ENCODE assay signal across 8 mouse cellular contexts in genomic region chr17:32924658-32925312, GRCm38 (mm10). TPM values are rescaled to one million over a fixed set of nuclear protein-coding genes. Genes with fewer than 3 reads are reported as not detected.
DNase-seq lines count a peak whose midpoint lies in the region; ATAC-seq lines count a peak whose summit lies in the region.

No protein-coding gene starts in this region.

- peak overlapping the region; percentile 72 for H3K4me2 ChIP-seq in embryonic facial prominence, embryonic 15.5 days (replicated peaks)
- peak overlapping the region; percentile 80 for H3K4me2 ChIP-seq in limb, embryonic 15.5 days
- H3K4me2 ChIP-seq in midbrain, embryonic 16.5 days (ENCODE audit: low read length): peak overlapping the region; percentile 91

- H3K27me3 ChIP-seq in erythroblast, embryonic 14.5 days (ENCODE audit: control insufficient read depth): no peaks in the 10 kb centered on the region
- peaks cover 3% of the 10 kb centered on the region; the same call in 1 of the 2 replicates for H3K27me3 ChIP-seq in embryonic facial prominence, embryonic 15.5 days
- peaks cover 8% of the 10 kb centered on the region; the same call in 1 of the 2 replicates for H3K27me3 ChIP-seq in heart, embryonic 10.5 days (ENCODE audit: insufficient read depth, poor library complexity, severe bottlenecking)
- H3K27me3 ChIP-seq in limb, embryonic 15.5 days: no peaks in the 10 kb centered on the region
- H3K27me3 ChIP-seq in midbrain, embryonic 16.5 days (ENCODE audit: control insufficient read depth, insufficient read depth, low read depth, low read length): no peaks in the 10 kb centered on the region

- H3K36me3 ChIP-seq in erythroblast, embryonic 14.5 days (ENCODE audit: control insufficient read depth): no peaks in the 10 kb centered on the region
- H3K36me3 ChIP-seq in embryonic facial prominence, embryonic 15.5 days: no peaks in the 10 kb centered on the region
- H3K36me3 ChIP-seq in heart, embryonic 10.5 days: no peaks in the 10 kb centered on the region
- H3K36me3 ChIP-seq in limb, embryonic 15.5 days: no peaks in the 10 kb centered on the region
- H3K36me3 ChIP-seq in midbrain, embryonic 16.5 days (ENCODE audit: control insufficient read depth, insufficient read depth, low read length): no peaks in the 10 kb centered on the region

- H3K27ac ChIP-seq in embryonic facial prominence, embryonic 15.5 days (replicated peaks): no peak overlapping the region
- H3K27ac ChIP-seq in heart, embryonic 10.5 days: peak overlapping the region; percentile 91
- no peak overlapping the region for H3K27ac ChIP-seq in limb, embryonic 15.5 days
- peak overlapping the region; percentile 50; the same call in 1 of the 2 replicates for H3K27ac ChIP-seq in midbrain, embryonic 16.5 days (ENCODE audit: low read length)

- H3K9me3 ChIP-seq in erythroblast, embryonic 14.5 days (ENCODE audit: control insufficient read depth, low read length): no peaks in the 10 kb centered on the region
- H3K9me3 ChIP-seq in embryonic facial prominence, embryonic 15.5 days (replicated peaks): 0 out of 2 replicates have a peak, but pooled peaks cover 3% of the 10 kb centered on the region
- 0 out of 2 replicates have a peak, but pooled peaks cover 6% of the 10 kb centered on the region for H3K9me3 ChIP-seq in heart, embryonic 10.5 days
- no peaks in the 10 kb centered on the region; the same call in 1 of the 2 replicates for H3K9me3 ChIP-seq in limb, embryonic 15.5 days
- H3K9me3 ChIP-seq in midbrain, embryonic 16.5 days (replicated peaks; ENCODE audit: control insufficient read depth, low read length, poor library complexity, severe bottlenecking): peaks cover 4% of the 10 kb centered on the region; the same call in 1 of the 2 replicates

- ATAC-seq in erythroblast, adult 5-6 weeks (replicated peaks; ENCODE audit: low FRiP score, poor library complexity, severe bottlenecking): no peak
- peak; percentile 85; the same call in 1 of the 2 replicates for ATAC-seq in embryonic facial prominence, embryonic 15.5 days (ENCODE audit: insufficient number of reproducible peaks, low FRiP score, low TSS enrichment, low read depth)
- ATAC-seq in limb, embryonic 15.5 days (ENCODE audit: insufficient number of reproducible peaks, low FRiP score, low TSS enrichment, low read depth): no peak
- ATAC-seq in midbrain, embryonic 16.5 days: peak; percentile 96

- peak; percentile 93 for DNase-seq in heart, embryonic 10.5 days (ENCODE audit: low spot score)
- DNase-seq in kidney, adult 9 months: peak; percentile 76
- peak; percentile 41 to 57 for DNase-seq in spleen, adult 18-20 months

- peak overlapping the region; percentile 50 for H3K4me3 ChIP-seq in erythroblast, embryonic 14.5 days (replicated peaks)
- H3K4me3 ChIP-seq in embryonic facial prominence, embryonic 15.5 days (replicated peaks): peak overlapping the region; percentile 54
- H3K4me3 ChIP-seq in heart, embryonic 10.5 days: peak overlapping the region; percentile 62
- peak overlapping the region; percentile 49 for H3K4me3 ChIP-seq in limb, embryonic 15.5 days
- peak overlapping the region; percentile 55 for H3K4me3 ChIP-seq in midbrain, embryonic 16.5 days (ENCODE audit: low read depth, low read length)

- H3K4me1 ChIP-seq in erythroblast, embryonic 14.5 days (ENCODE audit: control insufficient read depth): peaks cover 5% of the 10 kb centered on the region
- H3K4me1 ChIP-seq in embryonic facial prominence, embryonic 15.5 days: no peaks in the 10 kb centered on the region
- H3K4me1 ChIP-seq in heart, embryonic 10.5 days: peaks cover 9% of the 10 kb centered on the region
- peaks cover 9% of the 10 kb centered on the region; the same call in 1 of the 2 replicates for H3K4me1 ChIP-seq in limb, embryonic 15.5 days
- H3K4me1 ChIP-seq in midbrain, embryonic 16.5 days (ENCODE audit: control insufficient read depth, insufficient read depth, low read length): peaks cover 4% of the 10 kb centered on the region; the same call in 1 of the 2 replicates

- WGBS in embryonic facial prominence, embryonic 15.5 days: 16% methylated on average over 32 of the region's 32 CpGs
- 14% methylated on average over 32 of the region's 32 CpGs for WGBS in heart, embryonic 10.5 days
- 19% methylated on average over 32 of the region's 32 CpGs for WGBS in limb, embryonic 15.5 days
- 14% methylated on average over 32 of the region's 32 CpGs for WGBS in midbrain, embryonic 16.5 days

- H3K9ac ChIP-seq in embryonic facial prominence, embryonic 15.5 days: peak overlapping the region; percentile 45
- peak overlapping the region; percentile 46 for H3K9ac ChIP-seq in limb, embryonic 15.5 days
- H3K9ac ChIP-seq in midbrain, embryonic 16.5 days (ENCODE audit: low read depth, low read length): peak overlapping the region; percentile 75

RNA-seq across cellular contexts. Expression of gene Cyp4f14, which starts 7.6 kb away (rescaled TPM):
- polyA plus RNA-seq in erythroblast, embryonic 14.5 days (2012): not detected in 2 replicates
- total RNA-seq in erythroblast, adult 5-6 weeks (2015; ENCODE audit: low replicate concordance): not detected in 2 replicates
- not detected in 2 replicates for total RNA-seq in erythroblast, adult 5-6 weeks (2017; ENCODE audit: low replicate concordance)
- polyA plus RNA-seq in embryonic facial prominence, embryonic 15.5 days (2015; fragmentation: Nextera tagmentation; extraction: Ambion mirVana): not detected in 2 replicates
- polyA plus RNA-seq in heart, embryonic 10.5 days (2016; fragmentation: Nextera tagmentation; extraction: Ambion mirVana): not detected in 2 replicates
- polyA plus RNA-seq in limb, embryonic 15.5 days (2015; fragmentation: Nextera tagmentation; extraction: Ambion mirVana): not detected in 2 replicates
- polyA plus RNA-seq in midbrain, embryonic 16.5 days (2015; fragmentation: Nextera tagmentation; extraction: Ambion mirVana): 0.33 TPM in 1 of 2 replicates, not detected in the other

RNA-seq across cellular contexts. Expression of gene Cyp4f13, which starts 22.4 kb away (rescaled TPM):
- polyA plus RNA-seq in erythroblast, embryonic 14.5 days (2012): 0.19 and 0.49 TPM in 2 replicates
- 1.3 and 4.0 TPM in 2 replicates for total RNA-seq in erythroblast, adult 5-6 weeks (2015; ENCODE audit: low replicate concordance)
- 0.70 and 2.3 TPM in 2 replicates for total RNA-seq in erythroblast, adult 5-6 weeks (2017; ENCODE audit: low replicate concordance)
- 15.9 and 17.7 TPM in 2 replicates for polyA plus RNA-seq in embryonic facial prominence, embryonic 15.5 days (2015; fragmentation: Nextera tagmentation; extraction: Ambion mirVana)
- 8.9 TPM in 2 replicates for polyA plus RNA-seq in heart, embryonic 10.5 days (2016; fragmentation: Nextera tagmentation; extraction: Ambion mirVana)
- 14.2 and 14.8 TPM in 2 replicates for polyA plus RNA-seq in limb, embryonic 15.5 days (2015; fragmentation: Nextera tagmentation; extraction: Ambion mirVana)
- 7.4 and 8.8 TPM in 2 replicates for polyA plus RNA-seq in midbrain, embryonic 16.5 days (2015; fragmentation: Nextera tagmentation; extraction: Ambion mirVana)

RNA-seq across cellular contexts. Expression of gene Zfp870, which starts 33.3 kb away (rescaled TPM):
- 0.01 TPM in 1 of 2 replicates, not detected in the other for polyA plus RNA-seq in erythroblast, embryonic 14.5 days (2012)
- 1.3 TPM in 1 of 2 replicates, not detected in the other for total RNA-seq in erythroblast, adult 5-6 weeks (2015; ENCODE audit: low replicate concordance)
- total RNA-seq in erythroblast, adult 5-6 weeks (2017; ENCODE audit: low replicate concordance): 0.17 and 1.1 TPM in 2 replicates
- polyA plus RNA-seq in embryonic facial prominence, embryonic 15.5 days (2015; fragmentation: Nextera tagmentation; extraction: Ambion mirVana): 5.6 and 6.9 TPM in 2 replicates
- 4.7 and 5.3 TPM in 2 replicates for polyA plus RNA-seq in heart, embryonic 10.5 days (2016; fragmentation: Nextera tagmentation; extraction: Ambion mirVana)
- polyA plus RNA-seq in limb, embryonic 15.5 days (2015; fragmentation: Nextera tagmentation; extraction: Ambion mirVana): 7.5 and 8.5 TPM in 2 replicates
- 8.3 and 9.0 TPM in 2 replicates for polyA plus RNA-seq in midbrain, embryonic 16.5 days (2015; fragmentation: Nextera tagmentation; extraction: Ambion mirVana)

RNA-seq across cellular contexts. Expression of gene Zfp472, which starts 40.8 kb away (rescaled TPM):
- polyA plus RNA-seq in erythroblast, embryonic 14.5 days (2012): 0.02 and 0.04 TPM in 2 replicates
- 2.5 and 4.8 TPM in 2 replicates for total RNA-seq in erythroblast, adult 5-6 weeks (2015; ENCODE audit: low replicate concordance)
- total RNA-seq in erythroblast, adult 5-6 weeks (2017; ENCODE audit: low replicate concordance): 3.7 and 3.8 TPM in 2 replicates
- polyA plus RNA-seq in embryonic facial prominence, embryonic 15.5 days (2015; fragmentation: Nextera tagmentation; extraction: Ambion mirVana): 10.5 and 11.2 TPM in 2 replicates
- 7.7 and 7.8 TPM in 2 replicates for polyA plus RNA-seq in heart, embryonic 10.5 days (2016; fragmentation: Nextera tagmentation; extraction: Ambion mirVana)
- 10.5 and 11.6 TPM in 2 replicates for polyA plus RNA-seq in limb, embryonic 15.5 days (2015; fragmentation: Nextera tagmentation; extraction: Ambion mirVana)
- 7.2 and 7.8 TPM in 2 replicates for polyA plus RNA-seq in midbrain, embryonic 16.5 days (2015; fragmentation: Nextera tagmentation; extraction: Ambion mirVana)

Comparison
In these comparisons a context has a peak if more than half of its experiments do, and no peak if none do; other contexts are left out.
1. ATAC-seq: peak in embryonic facial prominence, embryonic 15.5 days (single experiment) and midbrain, embryonic 16.5 days (single experiment); none in erythroblast, adult 5-6 weeks (single experiment) and limb, embryonic 15.5 days (single experiment).
2. H3K27ac ChIP-seq: peak in heart, embryonic 10.5 days (single experiment) and midbrain, embryonic 16.5 days (single experiment); none in embryonic facial prominence, embryonic 15.5 days (single experiment) and limb, embryonic 15.5 days (single experiment).
3. Peak in every context shown above with its lines, with median percentiles within 50 percentile points of each other: H3K4me3 ChIP-seq, H3K4me2 ChIP-seq, H3K9ac ChIP-seq and DNase-seq.